Mouse (Mus musculus): ENCODE measurements around the gene Sh3d21. TPM values are rescaled to one million over a fixed set of nuclear protein-coding genes. Genes with fewer than 3 reads are reported as not detected.

Sh3d21 gene
- polyA plus RNA-seq, 1 experiment from 2014 or later, result 30.7 TPM

GRCm38 (mm10) chr4:126162544-126163066 lies 686 bp downstream of the Sh3d21 start:
- Histone ChIP-seq H3K9me3 (ENCODE audit: low read length) (no peaks in the 10 kb centered on the region), H3K27ac (ENCODE audit: low read length) (peak overlapping the region; percentile 96), H3K4me1 (ENCODE audit: insufficient read depth, low read depth, low read length) (peaks cover 16% of the 10 kb centered on the region; the same call in 1 of the 2 replicates), H3K27me3 (replicated peaks; ENCODE audit: insufficient read depth, low read length) (no peaks in the 10 kb centered on the region), H3K4me3 (ENCODE audit: low read depth, low read length) (peak overlapping the region; percentile 53), H3K36me3 (ENCODE audit: insufficient read depth, low read length) (peaks cover 10% of the 10 kb centered on the region; the same call in 1 of the 2 replicates), H3K4me2 (replicated peaks; ENCODE audit: low read depth, low read length) (peak overlapping the region; percentile 97), H3K9ac (replicated peaks; ENCODE audit: low read depth) (peak overlapping the region; percentile 93)
- no peak for TF ChIP-seq CTCF (IDR thresholded peaks at IDR 0.05)
- no peak for TF ChIP-seq EP300 (IDR thresholded peaks at IDR 0.05)
- ATAC-seq, result peak; percentile 90
- peak; percentile 97 for DNase-seq (ENCODE audit: low spot score)
- under 1% methylated on average over 44 of the region's 44 CpGs for WGBS

DNA sequence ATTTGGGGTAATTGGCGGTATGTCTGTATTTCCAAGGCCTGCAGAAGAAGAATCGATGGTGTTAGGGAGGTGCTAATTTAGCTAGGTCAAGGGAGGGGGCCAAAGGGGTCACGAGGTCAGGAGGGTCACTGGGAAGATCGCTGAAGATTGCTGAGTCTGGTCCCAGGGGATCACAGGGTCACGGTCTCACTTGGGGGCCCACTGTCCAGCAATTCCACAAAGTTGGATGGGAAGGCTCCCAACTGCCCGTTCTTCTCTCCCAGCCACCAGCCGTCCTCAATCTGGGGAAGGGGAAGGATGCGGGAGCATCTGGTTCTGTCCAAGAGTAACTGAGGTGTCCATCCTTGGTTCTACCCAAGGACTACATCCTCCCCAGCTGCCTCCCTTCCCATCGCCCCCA lies 1.3 kb downstream of the Sh3d21 start:
- DNase-seq (ENCODE audit: low spot score), result no peak
- peak overlapping the region; percentile 97 for H3K4me2 ChIP-seq (replicated peaks; ENCODE audit: low read depth, low read length)
- TF ChIP-seq EP300 (IDR thresholded peaks at IDR 0.05), result no peak
- TF ChIP-seq CTCF (IDR thresholded peaks at IDR 0.05), result no peak
- WGBS, result 66% methylated on average over 9 of the region's 9 CpGs
- H3K9me3 ChIP-seq (ENCODE audit: low read length), result no peaks in the 10 kb centered on the region
- H3K9ac ChIP-seq (replicated peaks; ENCODE audit: low read depth), result no peak overlapping the region
- no peak overlapping the region for H3K27ac ChIP-seq (ENCODE audit: low read length)
- no peak for ATAC-seq
- peak overlapping the region; percentile 53 for H3K4me3 ChIP-seq (ENCODE audit: low read depth, low read length)
- peaks cover 16% of the 10 kb centered on the region; the same call in 1 of the 2 replicates for H3K4me1 ChIP-seq (ENCODE audit: insufficient read depth, low read depth, low read length)
- H3K36me3 ChIP-seq (ENCODE audit: insufficient read depth, low read length), result peaks cover 7% of the 10 kb centered on the region; the same call in 1 of the 2 replicates
- no peaks in the 10 kb centered on the region for H3K27me3 ChIP-seq (replicated peaks; ENCODE audit: insufficient read depth, low read length)

DNA sequence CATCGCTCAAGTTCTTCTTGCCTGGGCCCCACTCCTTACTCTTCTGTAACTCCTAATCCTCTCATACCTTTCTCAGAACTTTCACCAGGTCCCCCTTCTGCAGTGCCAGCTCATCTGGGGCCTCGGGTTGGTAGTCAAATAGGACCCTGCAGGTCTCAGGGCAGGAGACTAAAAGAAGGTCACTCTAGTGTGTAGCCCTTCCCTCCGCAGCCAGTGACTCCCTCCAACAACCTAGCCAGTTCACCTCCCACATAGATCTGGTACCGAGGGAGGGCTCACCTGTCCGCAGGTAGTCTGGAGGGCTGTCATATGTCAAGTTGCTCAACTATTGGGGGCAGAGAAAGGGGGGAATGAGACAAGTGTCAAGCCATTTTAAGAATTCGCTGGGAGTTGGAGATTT lies 1.8 kb downstream of the Sh3d21 start:
- no peak for TF ChIP-seq CTCF (IDR thresholded peaks at IDR 0.05)
- TF ChIP-seq EP300 (IDR thresholded peaks at IDR 0.05), result no peak
- 89% methylated on average over 6 of the region's 6 CpGs for WGBS
- no peak for DNase-seq (ENCODE audit: low spot score)
- H3K9me3 ChIP-seq (ENCODE audit: low read length), result no peaks in the 10 kb centered on the region
- H3K27me3 ChIP-seq (replicated peaks; ENCODE audit: insufficient read depth, low read length), result no peaks in the 10 kb centered on the region
- no peak overlapping the region for H3K4me2 ChIP-seq (replicated peaks; ENCODE audit: low read depth, low read length)
- H3K4me3 ChIP-seq (ENCODE audit: low read depth, low read length), result no peak overlapping the region
- no peak overlapping the region for H3K9ac ChIP-seq (replicated peaks; ENCODE audit: low read depth)
- peaks cover 13% of the 10 kb centered on the region; the same call in 1 of the 2 replicates for H3K4me1 ChIP-seq (ENCODE audit: insufficient read depth, low read depth, low read length)
- peaks cover 3% of the 10 kb centered on the region; the same call in 1 of the 2 replicates for H3K36me3 ChIP-seq (ENCODE audit: insufficient read depth, low read length)
- ATAC-seq, result no peak
- no peak overlapping the region for H3K27ac ChIP-seq (ENCODE audit: low read length)

DNA sequence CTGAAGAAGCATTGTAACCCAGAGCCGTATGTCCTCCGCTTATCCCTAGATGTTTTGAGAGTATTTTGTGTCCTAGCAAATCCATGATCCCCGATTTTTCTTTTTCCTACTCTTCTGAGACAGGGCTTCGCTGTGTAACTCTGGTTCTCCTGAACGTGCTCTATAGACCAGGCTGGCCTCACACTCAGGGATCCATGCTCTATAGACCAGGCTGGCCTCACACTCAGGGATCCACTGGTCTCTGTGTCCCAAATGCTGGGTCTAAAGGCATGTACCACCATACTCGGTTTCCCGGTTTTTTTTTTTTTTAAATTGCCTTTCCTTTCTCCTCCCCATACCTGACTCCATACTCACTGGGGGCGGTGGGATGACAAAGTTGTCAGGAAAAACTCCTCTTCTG lies 2.3 kb downstream of the Sh3d21 start:
- Histone ChIP-seq H3K27ac (ENCODE audit: low read length) (no peak overlapping the region), H3K9ac (replicated peaks; ENCODE audit: low read depth) (no peak overlapping the region), H3K9me3 (ENCODE audit: low read length) (no peaks in the 10 kb centered on the region), H3K4me1 (ENCODE audit: insufficient read depth, low read depth, low read length) (peaks cover 10% of the 10 kb centered on the region; the same call in 1 of the 2 replicates), H3K36me3 (ENCODE audit: insufficient read depth, low read length) (no peaks in the 10 kb centered on the region; the same call in 1 of the 2 replicates), H3K4me2 (replicated peaks; ENCODE audit: low read depth, low read length) (no peak overlapping the region), H3K27me3 (replicated peaks; ENCODE audit: insufficient read depth, low read length) (no peaks in the 10 kb centered on the region), H3K4me3 (ENCODE audit: low read depth, low read length) (no peak overlapping the region)
- TF ChIP-seq CTCF (IDR thresholded peaks at IDR 0.05), result no peak
- no peak for TF ChIP-seq EP300 (IDR thresholded peaks at IDR 0.05)
- DNase-seq (ENCODE audit: low spot score), result no peak
- WGBS, result 91% methylated on average over 8 of the region's 8 CpGs
- no peak for ATAC-seq

- TF ChIP-seq EP300 (IDR thresholded peaks at IDR 0.05) (no peak), CTCF (IDR thresholded peaks at IDR 0.05) (no peak)
- no peak overlapping the region for H3K27ac ChIP-seq (ENCODE audit: low read length)
- WGBS, result 66% methylated on average over 8 of the region's 8 CpGs
- no peaks in the 10 kb centered on the region for H3K27me3 ChIP-seq (replicated peaks; ENCODE audit: insufficient read depth, low read length)
- peaks cover 16% of the 10 kb centered on the region for H3K4me1 ChIP-seq (ENCODE audit: insufficient read depth, low read depth, low read length)
- H3K9me3 ChIP-seq (ENCODE audit: low read length), result no peaks in the 10 kb centered on the region
- no peak overlapping the region for H3K9ac ChIP-seq (replicated peaks; ENCODE audit: low read depth)
- H3K36me3 ChIP-seq (ENCODE audit: insufficient read depth, low read length), result no peaks in the 10 kb centered on the region; the same call in 1 of the 2 replicates
- ATAC-seq (no peak), DNase-seq (ENCODE audit: low spot score) (peak; percentile 53)
- H3K4me3 ChIP-seq (ENCODE audit: low read depth, low read length), result no peak overlapping the region
- no peak overlapping the region for H3K4me2 ChIP-seq (replicated peaks; ENCODE audit: low read depth, low read length)
Measured at GRCm38 (mm10) chr4:126159455-126159854, 3.8 kb downstream of the Sh3d21 start.

GRCm38 (mm10) chr4:126157562-126157961 lies 5.7 kb downstream of the Sh3d21 start:
- Histone ChIP-seq H3K27ac (ENCODE audit: low read length) (no peak overlapping the region), H3K9ac (replicated peaks; ENCODE audit: low read depth) (no peak overlapping the region), H3K4me2 (replicated peaks; ENCODE audit: low read depth, low read length) (no peak overlapping the region), H3K27me3 (replicated peaks; ENCODE audit: insufficient read depth, low read length) (no peaks in the 10 kb centered on the region), H3K4me3 (ENCODE audit: low read depth, low read length) (no peak overlapping the region), H3K9me3 (ENCODE audit: low read length) (no peaks in the 10 kb centered on the region), H3K4me1 (ENCODE audit: insufficient read depth, low read depth, low read length) (peaks cover 6% of the 10 kb centered on the region; the same call in 1 of the 2 replicates), H3K36me3 (ENCODE audit: insufficient read depth, low read length) (peaks cover 3% of the 10 kb centered on the region; the same call in 1 of the 2 replicates)
- TF ChIP-seq EP300 (IDR thresholded peaks at IDR 0.05) (no peak), CTCF (IDR thresholded peaks at IDR 0.05) (peak; percentile 54)
- WGBS, result 92% methylated on average over 6 of the region's 6 CpGs
- no peak for DNase-seq (ENCODE audit: low spot score)
- ATAC-seq, result no peak

All from lung, postnatal 0 days (tissue).